Mouse (Mus musculus): ENCODE data around the gene Gramd1c. TPM values are rescaled to one million over a fixed set of nuclear protein-coding genes. Genes with fewer than 3 reads are reported as not detected.

Gramd1c gene
- polyA plus RNA-seq, 1 experiment = 0.39 TPM

DNA sequence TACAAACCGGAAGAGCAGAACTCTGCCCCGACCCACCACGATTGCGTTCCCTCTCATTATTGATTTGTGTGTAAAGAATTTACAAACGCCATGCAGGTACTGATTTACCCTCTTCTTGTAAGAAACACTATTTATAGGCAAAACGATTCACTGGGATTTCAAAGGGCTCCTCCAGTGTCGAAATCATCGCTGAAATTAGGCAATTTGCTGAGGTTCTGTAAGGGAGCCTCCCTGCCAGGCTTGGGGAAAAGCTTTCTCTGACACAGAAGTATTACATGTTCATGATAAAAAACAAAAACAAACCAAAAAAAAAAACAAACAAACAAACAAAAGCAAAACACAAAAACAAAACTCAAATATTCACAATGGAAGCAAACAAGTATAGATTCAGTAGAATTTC is 64.0 kb downstream of the Gramd1c start:
- no peak overlapping the region for H3K4me3 ChIP-seq (ENCODE audit: insufficient read depth, low read length)
- TF ChIP-seq POLR2A (IDR thresholded peaks at IDR 0.05; ENCODE audit: borderline replicate concordance, low read depth, low read length) = no peak
- no peak for TF ChIP-seq CTCF (IDR thresholded peaks at IDR 0.05; ENCODE audit: low read depth, low read length)
- H3K4me1 ChIP-seq (ENCODE audit: control insufficient read depth, insufficient read depth, low read length) = peaks cover 4% of the 10 kb centered on the region; the same call in 1 of the 2 replicates
- H3K27ac ChIP-seq (ENCODE audit: insufficient read depth, low read depth, low read length) = no peak overlapping the region

DNA sequence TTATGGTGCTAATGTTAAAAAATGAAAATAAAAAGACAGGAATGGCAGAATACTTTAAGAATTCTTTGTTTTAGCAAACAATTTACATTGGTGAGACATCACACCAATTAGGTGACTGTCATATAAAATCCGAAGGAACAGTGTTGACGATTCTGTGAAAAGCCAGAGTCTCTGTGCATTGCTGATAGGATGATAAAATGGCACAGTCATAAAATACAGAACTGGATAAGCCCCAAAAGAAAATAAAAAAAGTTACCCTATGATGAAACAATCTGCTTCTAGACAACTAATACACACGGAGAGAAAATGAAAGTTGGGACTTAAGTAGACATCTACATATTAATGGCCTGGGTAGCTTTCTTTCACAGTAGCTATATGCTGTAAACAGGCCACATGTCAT is 68.5 kb downstream of the Gramd1c start:
- Histone ChIP-seq H3K4me3 (ENCODE audit: insufficient read depth, low read length) (no peak overlapping the region), H3K27ac (ENCODE audit: insufficient read depth, low read depth, low read length) (no peak overlapping the region), H3K4me1 (ENCODE audit: control insufficient read depth, insufficient read depth, low read length) (peaks cover 4% of the 10 kb centered on the region; the same call in 1 of the 2 replicates)
- TF ChIP-seq POLR2A (IDR thresholded peaks at IDR 0.05; ENCODE audit: borderline replicate concordance, low read depth, low read length) = no peak

DNA sequence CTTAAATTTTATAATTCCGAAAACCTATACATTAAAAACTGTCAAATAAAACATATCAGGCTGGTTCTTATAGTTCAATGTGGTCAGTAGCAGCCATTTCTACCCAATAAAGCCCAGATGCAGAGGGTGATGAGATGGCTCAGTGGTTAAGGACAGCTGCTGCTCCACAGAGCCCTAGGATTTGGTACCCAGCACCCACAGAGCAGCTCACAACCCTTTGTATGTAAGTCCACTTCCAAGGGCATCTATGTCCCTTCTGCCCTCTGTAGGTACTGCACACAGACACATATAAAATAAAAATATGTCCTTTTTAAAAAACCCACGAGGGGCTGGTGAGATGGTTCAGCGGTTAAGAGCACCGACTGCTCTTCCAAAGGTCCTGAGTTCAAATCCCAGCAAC is 76.8 kb downstream of the Gramd1c start:
- H3K4me1 ChIP-seq (ENCODE audit: control insufficient read depth, insufficient read depth, low read length) = no peaks in the 10 kb centered on the region
- no peak for TF ChIP-seq POLR2A (IDR thresholded peaks at IDR 0.05; ENCODE audit: borderline replicate concordance, low read depth, low read length)
- H3K27ac ChIP-seq (ENCODE audit: insufficient read depth, low read depth, low read length) = no peak overlapping the region
- no peak overlapping the region for H3K4me3 ChIP-seq (ENCODE audit: insufficient read depth, low read length)

DNA sequence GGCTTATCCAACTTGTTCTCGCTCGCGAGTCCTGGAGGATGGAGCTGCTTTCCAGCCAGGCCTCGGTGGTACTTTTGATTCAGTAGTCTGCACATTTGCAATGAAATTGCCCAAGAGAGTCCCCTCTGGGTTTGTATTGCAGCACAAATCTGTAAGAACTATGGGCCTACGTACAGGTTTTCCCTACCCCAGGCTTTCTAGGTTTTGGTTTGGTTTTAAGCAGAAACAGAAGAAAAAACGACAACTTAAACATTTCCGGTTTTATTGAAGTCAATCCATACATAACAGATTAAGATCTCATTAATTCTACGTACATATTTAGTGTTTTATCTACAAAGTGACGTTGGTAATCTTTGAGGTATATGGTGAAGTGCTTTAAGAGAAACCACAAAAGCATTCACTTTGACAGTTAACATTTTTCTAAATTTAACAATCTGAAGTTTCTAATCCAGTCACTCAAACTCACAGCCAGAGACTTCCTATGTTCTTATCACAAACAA is 83.0 kb downstream of the Gramd1c start:
- TF ChIP-seq POLR2A (IDR thresholded peaks at IDR 0.05; ENCODE audit: borderline replicate concordance, low read depth, low read length) (no peak), CTCF (IDR thresholded peaks at IDR 0.05; ENCODE audit: low read depth, low read length) (no peak)
- H3K27ac ChIP-seq (ENCODE audit: insufficient read depth, low read depth, low read length) = no peak overlapping the region
- H3K4me3 ChIP-seq (ENCODE audit: insufficient read depth, low read length) = peak overlapping the region; percentile 80
- no peaks in the 10 kb centered on the region for H3K4me1 ChIP-seq (ENCODE audit: control insufficient read depth, insufficient read depth, low read length)

DNA sequence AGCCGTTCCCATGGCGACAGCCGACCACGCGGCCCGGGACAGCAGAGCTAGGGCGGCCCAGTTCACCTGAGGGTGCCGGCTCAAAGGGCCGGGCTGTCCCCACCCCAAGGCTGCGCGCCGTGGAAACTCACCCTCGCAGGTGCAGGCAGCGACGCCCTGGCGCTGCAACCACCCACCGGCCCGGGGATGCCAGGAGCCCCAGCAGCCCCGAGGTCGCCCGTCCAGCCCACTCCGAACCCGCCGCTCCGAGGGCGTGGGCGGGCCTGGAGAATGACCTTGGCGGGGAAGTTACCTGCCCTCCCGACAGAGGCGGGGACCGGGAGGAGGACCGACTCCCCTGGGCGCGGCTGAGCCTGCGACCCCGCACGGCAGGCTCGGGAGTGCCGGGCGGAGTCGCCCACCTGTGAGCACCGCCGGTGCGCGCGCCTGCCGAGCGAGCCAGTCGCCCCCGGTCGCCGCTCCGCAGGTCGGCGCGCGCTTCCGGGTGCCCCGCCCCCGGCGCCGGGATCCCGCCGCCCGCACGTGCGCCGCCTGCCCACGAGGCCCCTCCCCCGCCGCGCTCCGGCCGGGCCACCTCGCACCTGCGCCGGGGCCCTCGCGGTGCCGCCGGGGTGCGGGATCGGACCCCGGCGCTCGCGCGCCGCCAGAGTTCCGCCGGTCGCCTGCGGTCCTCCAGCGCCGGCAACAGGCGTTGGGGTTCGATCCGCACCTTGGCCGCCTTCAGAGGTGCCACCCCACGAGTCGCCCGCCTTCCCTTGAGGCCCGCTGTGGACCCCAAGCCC is 83.6 kb downstream of the Gramd1c start, which contains the start of gene Zdhhc23:
Gene Zdhhc23 (minus strand): TSS at position 464 of the 782 bp plus-strand sequence.
- no peaks in the 10 kb centered on the region for H3K4me1 ChIP-seq (ENCODE audit: control insufficient read depth, insufficient read depth, low read length)
- no peak for TF ChIP-seq CTCF (IDR thresholded peaks at IDR 0.05; ENCODE audit: low read depth, low read length)
- TF ChIP-seq POLR2A (IDR thresholded peaks at IDR 0.05; ENCODE audit: borderline replicate concordance, low read depth, low read length) = no peak
- H3K4me3 ChIP-seq (ENCODE audit: insufficient read depth, low read length) = peak within 1 kb of the TSS; percentile 80
- no peak within 1 kb of the TSS for H3K27ac ChIP-seq (ENCODE audit: insufficient read depth, low read depth, low read length)

DNA sequence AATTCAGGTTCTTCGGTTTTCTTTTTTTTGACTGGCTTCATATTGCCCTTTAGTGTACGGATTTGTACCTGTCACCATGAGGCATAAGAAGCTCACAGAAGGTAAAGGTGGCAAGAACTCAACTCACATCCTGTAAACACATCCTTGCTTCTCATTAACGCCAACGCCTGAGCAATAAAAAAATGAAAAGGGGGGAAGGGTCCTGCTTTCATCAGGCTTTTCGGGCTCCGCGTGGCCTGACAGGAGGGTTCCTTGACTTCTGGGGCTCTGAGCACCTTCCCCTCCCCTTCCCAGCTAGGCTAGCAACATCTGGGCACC is 84.2 kb downstream of the Gramd1c start:
- TF ChIP-seq POLR2A (IDR thresholded peaks at IDR 0.05; ENCODE audit: borderline replicate concordance, low read depth, low read length) = no peak
- no peak overlapping the region for H3K27ac ChIP-seq (ENCODE audit: insufficient read depth, low read depth, low read length)
- peak overlapping the region; percentile 80 for H3K4me3 ChIP-seq (ENCODE audit: insufficient read depth, low read length)
- no peaks in the 10 kb centered on the region for H3K4me1 ChIP-seq (ENCODE audit: control insufficient read depth, insufficient read depth, low read length)

DNA sequence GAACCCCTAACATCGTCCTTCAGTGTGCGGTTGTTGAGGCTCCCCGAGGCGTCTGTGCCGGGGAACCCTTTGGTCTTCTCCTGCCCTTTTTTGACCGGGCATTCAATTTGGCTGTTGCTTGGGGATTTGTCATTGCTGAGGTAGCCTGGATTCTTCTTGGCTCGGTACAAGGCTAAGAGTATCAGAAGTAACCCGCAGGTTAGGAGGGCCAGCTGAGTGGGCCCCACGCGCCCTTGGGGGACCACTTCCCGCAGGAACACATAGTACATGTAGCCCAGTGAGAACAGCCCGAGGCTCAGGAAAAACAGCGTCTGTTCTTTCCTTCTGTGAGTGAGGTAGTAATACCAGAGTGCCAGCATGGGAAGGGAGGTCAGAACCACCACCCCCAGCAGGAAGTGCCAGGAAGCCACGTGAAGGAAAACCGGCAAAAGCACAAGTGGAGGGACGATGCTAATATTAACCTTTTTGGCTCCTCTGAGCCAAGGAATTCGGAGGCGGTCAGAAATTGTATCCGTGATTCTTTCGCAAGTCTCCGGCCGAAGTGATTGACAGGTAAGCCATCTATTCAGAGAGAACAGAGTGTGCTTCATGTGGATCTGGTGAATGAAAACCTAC is 89.4 kb downstream of the Gramd1c start:
- Histone ChIP-seq H3K27ac (ENCODE audit: insufficient read depth, low read depth, low read length) (no peak overlapping the region), H3K4me3 (ENCODE audit: insufficient read depth, low read length) (no peak overlapping the region), H3K4me1 (ENCODE audit: control insufficient read depth, insufficient read depth, low read length) (no peaks in the 10 kb centered on the region)
- TF ChIP-seq POLR2A (IDR thresholded peaks at IDR 0.05; ENCODE audit: borderline replicate concordance, low read depth, low read length) (no peak), CTCF (IDR thresholded peaks at IDR 0.05; ENCODE audit: low read depth, low read length) (no peak)

DNA sequence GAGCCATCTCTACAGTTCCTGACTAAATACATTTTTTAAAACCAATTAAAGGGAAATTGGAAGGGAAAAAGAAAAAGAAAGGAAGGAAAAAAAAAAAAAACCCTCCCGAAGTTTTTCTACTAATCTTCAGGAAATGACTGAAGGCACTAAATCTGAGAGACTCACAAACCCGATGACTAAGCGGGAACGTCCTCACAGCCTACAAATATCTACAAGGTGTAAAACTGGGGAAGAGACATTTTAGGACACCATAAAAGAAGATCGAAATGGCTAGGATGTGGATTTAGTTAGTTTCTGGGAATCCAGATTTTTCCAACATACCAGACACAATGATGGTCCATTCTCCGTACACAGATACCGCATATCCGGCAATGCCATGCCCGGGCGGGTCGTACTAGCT is 90.0 kb downstream of the Gramd1c start:
- Histone ChIP-seq H3K4me1 (ENCODE audit: control insufficient read depth, insufficient read depth, low read length) (no peaks in the 10 kb centered on the region), H3K4me3 (ENCODE audit: insufficient read depth, low read length) (no peak overlapping the region), H3K27ac (ENCODE audit: insufficient read depth, low read depth, low read length) (no peak overlapping the region)
- TF ChIP-seq CTCF (IDR thresholded peaks at IDR 0.05; ENCODE audit: low read depth, low read length) (no peak), POLR2A (IDR thresholded peaks at IDR 0.05; ENCODE audit: borderline replicate concordance, low read depth, low read length) (no peak)

DNA sequence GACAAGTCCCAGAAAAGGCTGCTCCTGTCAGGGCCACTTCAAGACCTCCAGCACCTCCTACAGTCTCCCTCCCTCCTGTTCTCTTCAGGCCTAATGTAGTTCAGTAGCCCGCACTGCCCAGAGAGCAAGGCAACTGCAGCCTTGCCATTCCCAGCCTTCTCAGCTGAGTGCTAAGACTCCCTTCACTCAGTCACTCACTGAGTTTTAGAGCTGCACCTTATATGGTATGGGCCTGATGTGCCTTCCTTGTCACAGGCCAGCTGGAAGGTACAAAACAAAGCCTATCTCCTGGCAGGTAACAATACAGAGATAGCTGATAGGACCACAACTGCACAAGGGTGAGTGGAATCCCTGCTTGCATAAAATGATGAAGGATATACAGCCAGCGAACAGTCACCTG is 90.8 kb downstream of the Gramd1c start:
- no peak overlapping the region for H3K4me3 ChIP-seq (ENCODE audit: insufficient read depth, low read length)
- TF ChIP-seq CTCF (IDR thresholded peaks at IDR 0.05; ENCODE audit: low read depth, low read length) = no peak
- no peak for TF ChIP-seq POLR2A (IDR thresholded peaks at IDR 0.05; ENCODE audit: borderline replicate concordance, low read depth, low read length)
- peaks cover under 1% of the 10 kb centered on the region for H3K4me1 ChIP-seq (ENCODE audit: control insufficient read depth, insufficient read depth, low read length)
- no peak overlapping the region for H3K27ac ChIP-seq (ENCODE audit: insufficient read depth, low read depth, low read length)

DNA sequence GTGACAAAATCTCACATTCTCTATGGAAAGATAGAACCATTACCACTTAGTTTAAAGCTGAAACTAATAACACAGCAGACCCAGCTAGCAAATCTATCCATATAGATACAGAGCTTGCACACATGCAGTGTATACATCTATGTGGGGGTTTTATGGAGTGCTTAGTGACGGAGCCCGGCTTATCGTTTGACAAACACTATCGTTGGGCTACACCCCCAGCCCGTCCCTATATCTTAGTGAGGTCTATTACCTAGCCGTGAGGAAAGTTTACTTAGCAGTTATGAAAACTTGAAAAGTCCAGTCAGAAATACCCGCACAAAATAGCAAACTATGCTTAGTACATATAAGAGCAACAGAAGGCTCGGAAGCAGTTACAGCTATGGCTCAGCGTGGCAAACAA is 91.4 kb downstream of the Gramd1c start:
- H3K4me3 ChIP-seq (ENCODE audit: insufficient read depth, low read length) = no peak overlapping the region
- H3K4me1 ChIP-seq (ENCODE audit: control insufficient read depth, insufficient read depth, low read length) = peaks cover 7% of the 10 kb centered on the region
- no peak for TF ChIP-seq POLR2A (IDR thresholded peaks at IDR 0.05; ENCODE audit: borderline replicate concordance, low read depth, low read length)
- no peak for TF ChIP-seq CTCF (IDR thresholded peaks at IDR 0.05; ENCODE audit: low read depth, low read length)
- no peak overlapping the region for H3K27ac ChIP-seq (ENCODE audit: insufficient read depth, low read depth, low read length)
